ENCODE assay signal across 14 mouse cellular contexts in the genomic region with DNA sequence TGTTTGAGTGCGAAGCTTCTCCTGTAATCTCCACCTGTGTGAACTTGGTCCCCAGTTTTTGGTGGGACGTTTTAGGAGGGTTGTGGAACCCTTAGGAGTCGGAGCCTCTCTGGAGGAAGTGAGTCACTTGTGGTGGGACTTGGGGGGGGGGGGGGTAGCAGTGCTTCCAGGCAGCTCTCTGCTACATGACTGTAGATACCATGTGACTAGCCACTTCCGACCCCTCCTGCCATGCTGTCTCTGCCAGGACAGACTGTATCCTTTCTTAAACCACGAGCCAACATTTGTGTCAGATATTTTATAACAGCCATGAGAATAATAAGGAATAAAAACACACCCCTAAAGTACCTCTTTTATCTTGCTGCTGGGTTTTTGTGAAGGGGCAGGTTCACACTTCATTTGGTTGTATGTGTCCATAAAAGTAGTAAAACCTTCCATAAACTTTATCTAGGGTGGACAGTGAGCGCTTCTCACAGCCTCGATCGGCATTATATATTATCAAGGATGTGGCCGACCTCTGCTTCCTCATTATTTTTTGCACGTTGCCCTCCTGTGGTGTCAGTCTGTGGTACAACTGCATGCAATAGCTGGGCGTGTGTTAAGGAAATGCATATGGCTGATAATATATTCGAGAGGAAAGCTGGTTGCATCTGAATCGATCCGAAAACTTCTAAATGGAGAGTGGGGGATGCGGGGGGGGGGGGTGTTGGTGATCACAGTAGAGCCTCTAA. TPM values are rescaled to one million over a fixed set of nuclear protein-coding genes. Genes with fewer than 3 reads are reported as not detected.
DNase-seq lines count a peak whose midpoint lies in the region; ATAC-seq and TF ChIP-seq lines count a peak whose summit lies in the region.
"Had no signal": no experiment of that assay in that cellular context is flagged by ENCODE, and none has a peak within 500 bp of the region (broad histone marks: within the 10 kb centered on the region; RNA-seq: fewer than 3 reads in every experiment).

No protein-coding gene starts in this region.

- peak; percentile 20; the same call in 1 of the 2 replicates for TF ChIP-seq CTCF in liver, postnatal 0 days (IDR thresholded peaks at IDR 0.05; ENCODE audit: low read depth)

- H3K27ac ChIP-seq in heart, embryonic 15.5 days = no peak overlapping the region
- H3K27ac ChIP-seq in heart, embryonic 12.5 days (ENCODE audit: poor library complexity, severe bottlenecking) = no peak overlapping the region
- no peak overlapping the region for H3K27ac ChIP-seq in liver, postnatal 0 days (ENCODE audit: low read depth)
- no peak overlapping the region for H3K27ac ChIP-seq in forebrain, embryonic 10.5 days
- H3K27ac ChIP-seq: limb, embryonic 12.5 days; neural tube, embryonic 13.5 days had no signal

- no peaks in the 10 kb centered on the region for H3K9me3 ChIP-seq in heart, embryonic 15.5 days (replicated peaks)
- no peaks in the 10 kb centered on the region for H3K9me3 ChIP-seq in heart, embryonic 12.5 days (replicated peaks)
- H3K9me3 ChIP-seq in liver, postnatal 0 days (ENCODE audit: low read length) = no peaks in the 10 kb centered on the region
- H3K9me3 ChIP-seq in forebrain, embryonic 10.5 days = no peaks in the 10 kb centered on the region
- H3K9me3 ChIP-seq: limb, embryonic 12.5 days; neural tube, embryonic 13.5 days had no signal

- ATAC-seq in heart, embryonic 15.5 days (replicated peaks; ENCODE audit: insufficient number of reproducible peaks, insufficient read depth, low FRiP score, low read depth) = 0 out of 2 replicates have a peak, but pooled peaks have one; percentile 41
- ATAC-seq in heart, embryonic 12.5 days (ENCODE audit: insufficient number of reproducible peaks, low FRiP score) = no peak
- peak; percentile 67 for ATAC-seq in liver, postnatal 0 days
- ATAC-seq: activated CD4-positive, CD25-positive, alpha-beta regulatory T cell, adult 4 months had no signal

- no peak for TF ChIP-seq EP300 in liver, postnatal 0 days (IDR thresholded peaks at IDR 0.05; ENCODE audit: low read depth)

- H3K4me3 ChIP-seq in heart, embryonic 15.5 days = no peak overlapping the region
- no peak overlapping the region for H3K4me3 ChIP-seq in heart, embryonic 12.5 days
- no peak overlapping the region for H3K4me3 ChIP-seq in liver, postnatal 0 days (ENCODE audit: low read depth, low read length)
- H3K4me3 ChIP-seq in forebrain, embryonic 10.5 days = no peak overlapping the region
- H3K4me3 ChIP-seq: limb, embryonic 12.5 days; neural tube, embryonic 13.5 days had no signal

- no peaks in the 10 kb centered on the region for H3K36me3 ChIP-seq in heart, embryonic 15.5 days
- H3K36me3 ChIP-seq in heart, embryonic 12.5 days = peaks cover 7% of the 10 kb centered on the region
- H3K36me3 ChIP-seq in liver, postnatal 0 days (replicated peaks; ENCODE audit: insufficient read depth, low read length) = no peaks in the 10 kb centered on the region
- H3K36me3 ChIP-seq in forebrain, embryonic 10.5 days (replicated peaks) = no peaks in the 10 kb centered on the region
- H3K36me3 ChIP-seq: limb, embryonic 12.5 days; neural tube, embryonic 13.5 days had no signal

- no peaks in the 10 kb centered on the region for H3K27me3 ChIP-seq in heart, embryonic 15.5 days
- no peaks in the 10 kb centered on the region for H3K27me3 ChIP-seq in heart, embryonic 12.5 days (replicated peaks)
- no peaks in the 10 kb centered on the region for H3K27me3 ChIP-seq in liver, postnatal 0 days (ENCODE audit: insufficient read depth, low read length)
- no peaks in the 10 kb centered on the region for H3K27me3 ChIP-seq in forebrain, embryonic 10.5 days (ENCODE audit: poor library complexity, severe bottlenecking)
- H3K27me3 ChIP-seq: CH12.LX; limb, embryonic 12.5 days; neural tube, embryonic 13.5 days had no signal

- peak; percentile 29 for DNase-seq in T-cell, adult 2 months (ENCODE audit: low spot score)
- peak; percentile 20 for DNase-seq in liver, postnatal 0 days
- peak; percentile 30 for DNase-seq in thymus, postnatal 14 days
- no peak for DNase-seq in adipocyte (ENCODE audit: low spot score)
- no peak for DNase-seq in urinary bladder, postnatal 10 days (ENCODE audit: low spot score)
- no peak for DNase-seq in forebrain, embryonic 10.5 days (ENCODE audit: extremely low spot score, low spot score)
- DNase-seq: heart, postnatal 14 days; kidney, adult 18-20 months had no signal

- H3K4me1 ChIP-seq in heart, embryonic 15.5 days (replicated peaks) = 0 out of 2 replicates have a peak, but pooled peaks cover 2% of the 10 kb centered on the region
- peaks cover 37% of the 10 kb centered on the region for H3K4me1 ChIP-seq in heart, embryonic 12.5 days (replicated peaks)
- H3K4me1 ChIP-seq in liver, postnatal 0 days (ENCODE audit: insufficient read depth) = no peaks in the 10 kb centered on the region
- H3K4me1 ChIP-seq in forebrain, embryonic 10.5 days = peaks cover 11% of the 10 kb centered on the region

- no peak overlapping the region for H3K4me2 ChIP-seq in heart, embryonic 15.5 days
- H3K4me2 ChIP-seq in heart, embryonic 12.5 days = no peak overlapping the region
- peak overlapping the region; percentile 22; the same call in 1 of the 2 replicates for H3K4me2 ChIP-seq in liver, postnatal 0 days (ENCODE audit: low read depth, low read length)
- H3K4me2 ChIP-seq: limb, embryonic 12.5 days; neural tube, embryonic 13.5 days had no signal

- WGBS in heart, embryonic 15.5 days = 65% methylated on average over 15 of the region's 15 CpGs
- 73% methylated on average over 15 of the region's 15 CpGs for WGBS in heart, embryonic 12.5 days
- WGBS in liver, postnatal 0 days (ENCODE audit: insufficient replicate concordance) = 32% methylated on average over 15 of the region's 15 CpGs
- WGBS in forebrain, embryonic 10.5 days = 88% methylated on average over 15 of the region's 15 CpGs

- H3K9ac ChIP-seq in heart, embryonic 15.5 days = no peak overlapping the region
- no peak overlapping the region for H3K9ac ChIP-seq in heart, embryonic 12.5 days
- H3K9ac ChIP-seq in liver, postnatal 0 days (replicated peaks) = no peak overlapping the region
- H3K9ac ChIP-seq: limb, embryonic 12.5 days; neural tube, embryonic 13.5 days had no signal

RNA-seq across cellular contexts. Expression of a gene that starts 48.7 kb away (rescaled TPM):
- 0.23 and 0.53 TPM in 2 replicates for polyA plus RNA-seq in heart, embryonic 15.5 days (2015; fragmentation: Nextera tagmentation; extraction: Ambion mirVana)
- 0.57 and 0.70 TPM in 2 replicates for polyA plus RNA-seq in heart, embryonic 12.5 days (2016; fragmentation: Nextera tagmentation; extraction: Ambion mirVana)
- polyA plus RNA-seq in liver, postnatal 0 days (2015; fragmentation: Nextera tagmentation; extraction: Ambion mirVana) = 0.05 TPM in 1 of 2 replicates, not detected in the other
- 0.14 and 0.19 TPM in 2 replicates for polyA plus RNA-seq in forebrain, embryonic 10.5 days (2016; fragmentation: Nextera tagmentation; extraction: Ambion mirVana)
- polyA plus RNA-seq: activated CD4-positive, CD25-positive, alpha-beta regulatory T cell, adult 4 months; neural tube, embryonic 13.5 days had no signal

RNA-seq across cellular contexts. Expression of a gene that starts 51.6 kb away (rescaled TPM):
- 16.8 and 24.6 TPM in 2 replicates for polyA plus RNA-seq in heart, embryonic 15.5 days (2015; fragmentation: Nextera tagmentation; extraction: Ambion mirVana)
- polyA plus RNA-seq in heart, embryonic 12.5 days (2016; fragmentation: Nextera tagmentation; extraction: Ambion mirVana) = 38.8 and 44.1 TPM in 2 replicates
- polyA plus RNA-seq in liver, postnatal 0 days (2015; fragmentation: Nextera tagmentation; extraction: Ambion mirVana) = 1.3 TPM in 2 replicates
- polyA plus RNA-seq in forebrain, embryonic 10.5 days (2016; fragmentation: Nextera tagmentation; extraction: Ambion mirVana) = 4.2 and 5.2 TPM in 2 replicates
- polyA plus RNA-seq: activated CD4-positive, CD25-positive, alpha-beta regulatory T cell, adult 4 months had no signal

Comparison
In these comparisons a context has a peak if more than half of its experiments do, and no peak if none do; other contexts are left out.
1. DNase-seq: peak in T-cell, adult 2 months (single experiment), liver, postnatal 0 days (single experiment) and thymus, postnatal 14 days (single experiment); none in adipocyte (single experiment), urinary bladder, postnatal 10 days (single experiment) and forebrain, embryonic 10.5 days (single experiment).